Mouse (Mus musculus) brown adipose tissue, adult 24 weeks (tissue): Measurements from ENCODE around the gene Atp2b4. TPM values are rescaled to one million over a fixed set of nuclear protein-coding genes. Genes with fewer than 3 reads are reported as not detected.

Experiments
- H3K27ac ChIP-seq: fragments of 200-500 bp; replicated peaks from 2 replicates; pipeline ENCODE4 v1.5.1; 2012; ENCODE audit warnings: low read depth, mild to moderate bottlenecking, low read length
- H3K4me1 ChIP-seq: fragments of 200-500 bp; 2 replicates; pipeline ENCODE4 v1.6.1; 2012; ENCODE audit warnings: low read length, mixed read lengths; ENCODE audit not compliant: control insufficient read depth, insufficient read depth, insufficient read length
- H3K4me3 ChIP-seq: fragments of 200-500 bp; 2 replicates; pipeline ENCODE4 v1.5.1; 2012; ENCODE audit warnings: low read depth, mild to moderate bottlenecking, low read length, moderate library complexity; ENCODE audit not compliant: insufficient read depth
- polyA plus RNA-seq: library from polyadenylated mRNA; stranded (reverse); fragments of >200 nt; gene quantifications from 2 replicates; pipeline ENCODE4 v1.2.4, GENCODE M21; 2012; ENCODE audit not compliant: missing spikeins, insufficient read depth, insufficient read length

The Atp2b4 gene
- polyA plus RNA-seq, 1 experiment = 9.6 TPM

DNA sequence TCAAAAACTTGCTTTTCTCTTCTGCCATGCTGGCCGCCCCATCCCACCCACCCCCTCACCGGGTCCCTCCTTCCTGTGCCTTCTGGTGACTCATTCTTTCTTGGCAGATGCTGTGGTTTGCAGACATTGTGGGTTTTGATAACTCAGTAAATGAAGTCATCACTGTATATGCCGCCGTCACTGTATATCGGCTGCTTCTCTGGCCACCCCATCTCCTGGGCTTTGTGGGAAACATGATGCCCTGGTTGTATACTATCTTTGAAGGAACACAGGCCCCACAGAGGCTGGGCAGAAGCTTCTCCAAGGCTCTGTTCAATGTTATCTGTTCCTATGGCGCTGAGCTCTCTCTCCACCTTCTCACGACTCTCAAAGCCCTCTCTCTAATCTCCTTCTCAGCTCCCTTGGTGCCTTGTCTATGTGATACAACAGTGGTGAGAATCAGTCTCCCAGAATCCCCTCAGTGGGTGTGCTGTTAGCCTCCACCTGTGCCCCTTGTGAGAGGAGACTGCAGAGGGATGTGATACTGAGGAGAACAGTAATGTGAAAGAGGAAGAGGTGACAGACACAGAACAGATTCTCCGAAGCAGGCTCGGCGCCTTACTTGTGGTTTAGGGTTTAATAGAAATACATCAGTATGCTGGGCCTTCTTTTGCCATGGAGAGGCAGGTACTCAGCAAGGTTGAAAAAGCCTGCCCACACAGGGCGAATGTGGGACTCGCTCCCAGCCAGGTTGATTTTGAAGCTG, 15.1 kb upstream of the Atp2b4 start:
- no peak overlapping the region for H3K27ac ChIP-seq
- no peak overlapping the region for H3K4me3 ChIP-seq
- no peaks in the 10 kb centered on the region for H3K4me1 ChIP-seq

DNA sequence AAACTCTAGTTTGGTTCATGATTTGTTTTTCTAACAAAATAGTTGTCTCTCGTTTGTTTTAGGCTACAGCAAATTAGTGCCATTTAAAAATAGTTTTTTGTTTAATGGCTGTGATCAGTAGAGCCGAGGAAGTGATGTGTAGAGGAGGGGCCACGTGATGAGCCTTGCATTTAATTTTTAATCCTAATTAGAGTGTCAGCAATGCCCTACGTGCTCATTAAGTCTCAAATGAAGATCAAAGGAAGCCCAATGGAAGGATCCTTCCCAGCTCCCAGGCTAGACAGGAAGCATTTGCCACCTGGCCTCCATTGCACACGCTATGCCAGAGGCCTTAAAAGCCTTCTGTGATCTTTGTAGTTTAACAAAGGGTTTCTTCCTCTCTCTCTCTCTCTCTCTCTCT, 8.5 kb upstream of the Atp2b4 start:
- Histone ChIP-seq H3K4me3 (no peak overlapping the region), H3K27ac (no peak overlapping the region), H3K4me1 (no peaks in the 10 kb centered on the region)

DNA sequence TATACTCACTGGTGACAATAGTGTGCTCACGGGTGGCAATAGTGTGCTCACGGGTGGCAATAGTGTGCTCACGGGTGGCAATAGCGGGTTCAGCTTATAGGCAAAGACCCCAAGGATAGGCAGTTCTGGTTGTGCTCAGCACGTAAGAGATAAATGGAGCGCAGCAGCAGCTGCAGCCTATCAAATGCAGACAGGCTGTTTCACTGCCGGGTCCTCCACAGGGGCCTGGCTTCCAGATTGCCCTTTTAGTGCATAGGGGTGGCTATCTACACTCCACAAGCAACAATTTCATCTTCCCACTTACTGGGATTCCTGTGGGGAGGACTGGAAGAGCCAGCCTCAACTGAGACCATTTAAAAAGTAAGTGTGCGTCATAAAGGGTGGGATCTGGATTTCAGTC, 7.2 kb upstream of the Atp2b4 start:
- H3K27ac ChIP-seq = no peak overlapping the region
- H3K4me1 ChIP-seq = no peaks in the 10 kb centered on the region
- H3K4me3 ChIP-seq = no peak overlapping the region

DNA sequence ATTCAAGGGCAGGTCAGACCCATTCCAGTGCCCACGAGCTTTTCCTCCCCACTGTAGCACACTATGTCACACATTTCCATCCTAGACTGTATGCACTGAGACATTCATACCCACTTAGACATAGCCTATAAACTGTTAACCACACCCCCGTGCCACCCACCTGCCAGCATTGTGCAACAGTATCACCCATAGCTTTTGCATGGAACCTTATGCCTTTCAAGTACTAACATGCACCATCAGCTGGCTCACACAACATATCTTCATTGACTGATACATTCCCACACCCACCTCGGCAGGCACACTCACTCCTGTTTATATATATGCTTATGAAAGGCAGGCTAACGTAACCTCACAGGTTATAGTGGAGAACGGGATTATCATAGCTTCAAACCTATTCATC, 902 bp upstream of the Atp2b4 start:
- Histone ChIP-seq H3K4me1 (peaks cover 8% of the 10 kb centered on the region; the same call in 1 of the 2 replicates), H3K27ac (no peak overlapping the region)

DNA sequence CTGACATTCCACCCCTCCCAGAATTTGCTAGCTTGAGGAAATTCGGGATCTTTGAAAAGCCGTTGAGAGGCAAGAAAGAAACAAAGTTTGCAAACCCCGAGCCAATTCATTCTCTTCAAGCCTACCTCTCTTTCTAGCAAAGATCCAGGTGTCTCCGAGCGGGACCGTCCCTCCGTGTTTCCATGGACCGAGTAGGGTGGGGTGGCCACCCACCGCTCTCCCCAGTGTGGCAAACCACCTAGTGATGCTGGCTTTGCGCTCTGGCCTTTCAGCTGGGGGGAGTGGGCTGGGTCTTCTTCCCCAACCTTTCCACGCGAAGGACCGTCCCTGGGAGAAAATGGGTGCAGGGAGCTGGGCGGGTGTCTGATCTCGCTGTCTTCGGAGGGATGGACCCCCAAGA, 329 bp downstream of the Atp2b4 start:
- Histone ChIP-seq H3K4me3 (peak overlapping the region; percentile 86), H3K4me1 (peaks cover 8% of the 10 kb centered on the region), H3K27ac (peak overlapping the region; percentile 20)

More for the DNA sequence above, 902 bp upstream of the Atp2b4 start:
- H3K4me3 ChIP-seq = no peak overlapping the region

DNA sequence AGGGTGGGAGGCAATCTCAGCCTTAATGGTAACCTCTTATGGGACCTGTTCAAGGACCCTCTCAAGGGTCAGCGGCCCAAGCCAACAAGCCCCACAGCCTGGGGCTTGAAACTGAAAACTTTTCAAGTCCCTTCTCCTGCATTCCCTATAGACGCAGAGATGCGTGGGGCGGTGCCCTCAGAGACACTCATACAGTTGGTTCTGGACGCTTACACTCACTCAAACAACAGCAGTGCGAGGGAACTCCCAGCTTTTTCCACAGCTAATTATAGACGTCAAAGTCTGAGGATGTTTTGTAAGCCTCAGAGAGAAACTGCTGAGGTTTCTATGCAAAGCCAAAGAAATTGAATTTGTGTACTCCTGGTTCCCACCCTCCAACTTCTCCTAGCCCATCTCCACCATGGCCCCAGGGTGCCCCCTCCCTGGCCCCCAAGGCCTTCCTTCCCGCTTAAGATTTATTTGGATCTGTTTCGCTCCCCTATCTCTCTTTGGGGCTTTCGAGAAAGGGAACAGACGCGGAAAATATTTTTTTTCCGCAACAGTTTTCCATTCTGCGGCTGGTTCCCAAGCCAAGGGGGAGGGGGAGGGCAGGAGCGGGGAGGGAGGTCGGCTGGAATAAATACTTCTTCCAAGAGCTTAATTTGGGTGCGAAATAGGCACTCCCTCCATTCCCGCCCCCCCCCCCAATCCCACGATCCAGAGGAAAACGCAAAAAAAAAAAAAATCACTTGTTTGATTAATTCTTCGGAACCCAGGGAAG, 975 bp downstream of the Atp2b4 start:
- Histone ChIP-seq H3K4me3 (peak overlapping the region; percentile 86), H3K4me1 (peaks cover 8% of the 10 kb centered on the region), H3K27ac (peak overlapping the region; percentile 16; the same call in 1 of the 2 replicates)

DNA sequence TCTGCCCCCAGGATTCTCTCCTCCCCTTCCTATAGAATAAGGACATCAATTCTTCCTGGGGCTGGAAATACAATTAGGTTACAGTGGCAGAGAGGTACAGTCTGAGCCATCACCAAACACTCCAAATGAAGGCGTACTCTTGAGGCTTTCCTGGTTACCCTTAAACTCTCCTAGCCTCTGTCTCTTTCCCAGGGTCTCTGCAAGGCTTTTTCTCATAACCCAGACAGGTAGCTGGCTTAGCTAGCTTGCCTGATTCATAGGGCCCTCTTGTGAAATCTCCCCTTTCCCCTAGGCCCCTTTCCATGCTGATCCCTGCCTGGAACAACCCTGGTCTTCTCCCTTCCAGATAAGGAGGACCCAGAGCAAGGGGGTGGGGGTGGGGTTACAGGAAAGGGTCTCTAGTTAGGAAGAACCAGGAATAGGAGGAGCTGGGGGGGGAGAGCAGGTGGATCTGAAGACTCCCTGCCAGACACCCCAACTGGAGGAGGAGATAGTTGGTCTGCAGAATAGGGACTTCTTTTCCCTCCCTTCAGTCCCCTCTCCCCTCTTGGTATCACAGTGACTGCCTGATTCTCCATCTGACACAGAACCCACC, 1.9 kb downstream of the Atp2b4 start:
- no peak overlapping the region for H3K27ac ChIP-seq
- H3K4me3 ChIP-seq = peak overlapping the region; percentile 86
- H3K4me1 ChIP-seq = peaks cover 8% of the 10 kb centered on the region

DNA sequence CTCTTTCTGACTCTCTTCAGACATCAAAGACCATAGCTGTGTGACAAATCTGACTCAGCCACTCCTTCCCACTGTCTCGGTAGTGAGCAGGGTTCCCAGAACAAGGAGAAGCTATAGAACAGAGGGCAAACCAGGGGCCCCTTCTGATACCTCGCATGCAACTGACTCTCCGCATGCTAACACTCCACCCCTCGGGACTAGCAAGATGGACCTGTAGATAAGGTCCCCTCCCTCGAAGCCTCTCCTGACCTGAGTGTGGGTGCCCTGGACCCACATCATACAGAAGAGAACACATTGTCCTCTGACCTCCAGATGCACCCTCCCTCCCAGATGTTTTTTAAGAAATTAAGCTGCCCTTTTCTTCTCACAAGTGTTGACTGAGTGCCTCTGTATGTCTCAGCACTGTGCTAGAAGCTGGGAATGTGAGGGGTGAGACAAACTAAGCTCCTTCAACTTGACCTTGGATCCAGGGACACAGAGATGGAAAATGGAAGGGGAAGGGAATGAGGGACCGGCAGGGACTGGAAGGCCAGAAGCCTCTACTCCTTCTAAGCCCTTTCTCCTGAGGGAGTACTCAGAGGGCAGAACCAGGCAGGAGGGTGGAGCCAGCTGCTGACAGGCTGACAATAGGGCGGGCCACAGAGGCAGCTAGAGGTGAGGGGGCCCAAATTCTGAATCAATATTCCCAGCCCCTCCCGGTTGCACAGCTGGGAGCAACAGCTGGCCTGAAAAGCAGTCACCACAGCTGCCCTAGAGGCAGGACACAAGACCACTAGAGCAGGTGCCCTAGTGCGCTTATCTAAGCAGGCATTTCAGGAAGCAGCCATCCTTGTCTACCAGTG, 2.6 kb downstream of the Atp2b4 start:
- no peak overlapping the region for H3K27ac ChIP-seq
- H3K4me1 ChIP-seq = peaks cover 8% of the 10 kb centered on the region
- peak overlapping the region; percentile 86 for H3K4me3 ChIP-seq

DNA sequence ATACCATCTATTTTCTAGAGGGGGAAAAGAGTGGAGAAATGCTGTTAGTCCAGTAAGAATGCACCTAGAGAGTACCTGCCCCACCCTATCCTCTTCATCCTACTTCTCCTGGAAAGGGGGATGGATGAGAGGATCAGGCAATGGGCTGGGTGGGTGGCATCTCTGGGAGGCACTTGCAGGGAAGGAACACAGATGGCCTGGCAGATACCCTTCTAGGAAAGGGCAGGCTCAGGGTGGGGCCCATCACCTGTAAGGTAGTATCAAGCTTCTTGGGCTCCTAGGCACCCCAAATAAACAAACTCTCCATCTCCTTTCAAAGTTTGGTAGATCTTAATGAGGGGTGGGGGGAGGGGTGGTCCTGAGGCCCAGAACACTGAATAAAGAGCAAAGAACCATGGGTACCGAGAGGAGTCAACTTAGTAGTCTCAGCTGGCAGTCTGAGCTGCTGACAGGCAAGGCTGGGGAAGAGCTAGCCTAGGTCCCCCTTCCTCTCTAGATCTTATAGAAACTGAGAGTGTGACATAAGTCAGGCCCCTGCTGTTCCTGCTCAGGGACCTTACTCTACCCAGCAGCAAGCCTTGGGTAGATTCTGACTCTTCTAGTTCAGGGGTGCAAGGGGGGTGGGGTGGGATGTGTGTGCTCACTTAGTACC, 3.4 kb downstream of the Atp2b4 start:
- Histone ChIP-seq H3K27ac (no peak overlapping the region), H3K4me1 (peaks cover 8% of the 10 kb centered on the region), H3K4me3 (peak overlapping the region; percentile 27; the same call in 1 of the 2 replicates)

DNA sequence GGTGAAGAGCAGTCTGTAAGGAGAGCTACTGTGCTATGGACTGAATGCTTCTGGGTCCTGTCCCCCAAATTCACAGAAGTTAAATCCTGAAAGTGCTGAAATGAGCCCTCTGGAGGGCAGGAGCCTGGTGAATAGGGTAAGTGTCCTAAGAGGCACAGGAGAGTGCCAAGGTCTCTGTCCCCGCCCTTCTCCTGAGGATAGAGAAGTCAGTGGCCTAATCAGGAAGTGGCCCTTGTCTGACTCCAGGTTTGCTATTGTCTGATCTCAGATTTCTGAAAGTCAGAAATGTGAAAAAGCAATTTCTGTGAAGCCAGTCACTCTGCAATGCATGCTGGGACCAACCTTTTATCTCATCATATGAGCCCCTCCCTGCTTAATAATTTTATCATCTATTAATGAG, 7.2 kb downstream of the Atp2b4 start:
- H3K4me3 ChIP-seq = no peak overlapping the region
- peak overlapping the region; percentile 74 for H3K27ac ChIP-seq
- H3K4me1 ChIP-seq = peaks cover 5% of the 10 kb centered on the region

DNA sequence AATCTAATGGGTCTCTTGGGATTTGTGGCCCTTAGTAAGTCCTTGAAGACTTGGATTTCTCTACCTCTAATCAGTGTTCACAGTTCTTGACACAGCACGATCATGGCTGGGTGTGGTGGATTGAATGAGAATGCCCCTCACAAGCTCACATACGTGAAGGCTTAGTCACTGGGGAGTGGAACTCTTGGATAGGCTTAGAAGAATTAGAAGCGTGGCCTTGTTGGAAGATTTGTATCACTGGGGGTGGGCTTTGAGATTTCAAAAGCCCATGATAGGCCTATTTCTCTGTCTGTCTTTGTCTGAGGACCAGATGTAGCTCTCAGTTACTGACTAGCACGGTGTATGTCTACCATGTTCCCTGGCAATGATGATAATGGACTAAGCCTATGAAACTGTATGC, 10.8 kb downstream of the Atp2b4 start:
- Histone ChIP-seq H3K27ac (no peak overlapping the region), H3K4me3 (no peak overlapping the region), H3K4me1 (peaks cover 25% of the 10 kb centered on the region)

DNA sequence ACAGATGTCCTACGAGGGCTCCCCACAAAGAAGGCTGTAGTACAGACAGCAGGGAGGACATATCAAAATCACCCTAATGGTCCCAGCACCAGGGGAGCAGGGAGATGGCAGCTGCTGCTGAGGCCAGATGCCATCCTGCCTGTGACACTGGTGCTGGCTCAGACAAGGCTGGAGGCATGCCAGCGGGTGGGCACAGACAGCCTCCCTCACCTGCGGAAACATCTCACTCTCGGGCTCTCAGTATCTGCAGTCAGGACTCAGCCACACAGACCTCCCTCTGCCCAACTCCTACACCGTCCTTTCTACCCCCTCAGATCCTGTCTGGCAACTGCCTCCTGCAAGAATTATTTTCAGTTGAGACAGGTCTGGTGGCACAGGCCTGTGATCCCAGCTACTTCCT, 12.0 kb downstream of the Atp2b4 start:
- Histone ChIP-seq H3K4me3 (no peak overlapping the region), H3K4me1 (peaks cover 34% of the 10 kb centered on the region), H3K27ac (no peak overlapping the region)

DNA sequence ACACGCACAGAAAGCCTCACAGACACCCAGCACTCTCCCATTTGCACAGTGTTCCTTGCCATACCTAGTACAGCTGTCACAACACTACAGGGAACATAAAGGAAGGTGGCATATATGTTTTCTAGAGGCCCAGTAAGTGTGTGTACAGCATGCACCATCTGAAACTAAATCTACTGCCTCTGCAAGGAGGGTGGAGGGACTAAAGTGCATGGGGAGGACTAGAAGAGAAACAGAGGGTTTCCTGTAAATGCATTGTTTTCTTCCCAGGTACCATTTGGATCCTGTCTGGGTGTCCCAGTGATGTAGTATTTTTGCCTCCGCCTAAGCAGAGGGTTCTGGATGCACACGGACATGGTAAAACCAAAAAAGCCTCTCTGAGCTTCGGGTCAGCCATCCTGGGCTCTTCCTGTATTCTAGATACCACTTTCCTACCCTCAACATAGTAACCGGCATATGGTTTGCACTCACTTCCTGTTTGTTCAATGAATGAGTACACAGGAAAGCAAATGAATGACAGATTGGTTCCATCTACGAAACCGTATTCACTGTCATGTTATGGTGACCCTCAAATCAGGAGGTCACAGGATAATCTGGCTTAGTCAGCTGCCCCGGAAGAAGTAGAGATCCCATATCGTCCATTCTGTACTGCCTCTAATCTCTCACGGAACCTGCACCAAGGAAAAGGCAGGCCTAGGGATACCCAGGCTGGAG, 13.2 kb downstream of the Atp2b4 start:
- H3K4me1 ChIP-seq = peaks cover 34% of the 10 kb centered on the region
- no peak overlapping the region for H3K4me3 ChIP-seq
- no peak overlapping the region for H3K27ac ChIP-seq

DNA sequence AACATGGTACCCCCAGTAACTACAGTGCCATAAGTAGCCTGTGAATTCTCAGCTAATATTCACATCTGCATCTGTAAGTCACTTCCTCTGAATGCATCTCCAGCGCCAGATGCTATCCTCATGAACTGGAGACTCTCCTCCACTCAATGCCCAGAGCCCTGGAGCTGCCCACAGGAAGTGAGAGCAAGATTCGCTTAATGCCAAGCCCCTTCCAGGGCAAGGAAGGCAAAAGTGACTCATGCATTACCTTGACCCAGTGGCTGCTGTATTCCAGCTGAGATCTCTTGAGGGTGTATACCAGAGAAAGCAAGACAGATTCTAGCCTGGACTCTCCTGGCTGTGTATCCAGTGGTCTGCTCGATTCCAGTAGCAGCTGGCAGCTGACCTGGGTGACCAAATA, 16.2 kb downstream of the Atp2b4 start:
- H3K27ac ChIP-seq = no peak overlapping the region
- no peak overlapping the region for H3K4me3 ChIP-seq
- peaks cover 36% of the 10 kb centered on the region for H3K4me1 ChIP-seq
